Comparison of ENCODE assay signal across 9 mouse cellular contexts in genomic region chr12:4571864-4572263, GRCm38 (mm10). TPM values are rescaled to one million over a fixed set of nuclear protein-coding genes. Genes with fewer than 3 reads are reported as not detected.
A peak's percentile ranks its signal among the peaks of the same experiment; 100 is the strongest.
DNase-seq lines count a peak whose midpoint lies in the region; ATAC-seq and TF ChIP-seq lines count a peak whose summit lies in the region.
"Had no signal": no experiment of that assay in that cellular context is flagged by ENCODE, and none has a peak within 500 bp of the region (broad histone marks: within the 10 kb centered on the region; RNA-seq: fewer than 3 reads in every experiment).

No protein-coding gene starts in this region.

- H3K4me2 ChIP-seq in hindbrain, embryonic 16.5 days (ENCODE audit: low read length) = no peak overlapping the region
- peak overlapping the region; percentile 50 for H3K4me2 ChIP-seq in CH12.LX (ENCODE audit: insufficient read depth, low read depth, poor library complexity, severe bottlenecking)
- H3K4me2 ChIP-seq in hindbrain, postnatal 0 days (ENCODE audit: low read depth, low read length) = no peak overlapping the region
- no peak overlapping the region for H3K4me2 ChIP-seq in liver, postnatal 0 days (ENCODE audit: low read depth, low read length)

- H3K4me3 ChIP-seq in hindbrain, embryonic 10.5 days = no peak overlapping the region
- no peak overlapping the region for H3K4me3 ChIP-seq in hindbrain, embryonic 16.5 days (ENCODE audit: low read length)
- no peak overlapping the region for H3K4me3 ChIP-seq in CH12.LX (replicated peaks in 1 of 3; ENCODE audit: low read depth in 2 of 3, low read length in 2 of 3, poor library complexity in 1 of 3)
- no peak overlapping the region for H3K4me3 ChIP-seq in bone marrow, adult 2 months (replicated peaks; ENCODE audit: control insufficient read depth, low read depth, low read length)
- H3K4me3 ChIP-seq in hindbrain, postnatal 0 days (ENCODE audit: low read length) = no peak overlapping the region
- H3K4me3 ChIP-seq in liver, postnatal 0 days (ENCODE audit: low read depth, low read length) = no peak overlapping the region
- H3K4me3 ChIP-seq: myocyte had no signal

- H3K27ac ChIP-seq in hindbrain, embryonic 10.5 days = no peak overlapping the region
- no peak overlapping the region for H3K27ac ChIP-seq in hindbrain, embryonic 16.5 days (ENCODE audit: low read depth, low read length)
- H3K27ac ChIP-seq in CH12.LX (ENCODE audit: insufficient read depth, low read depth) = no peak overlapping the region
- H3K27ac ChIP-seq in bone marrow, adult 2 months (ENCODE audit: control insufficient read depth, insufficient read depth, low read depth, low read length, poor library complexity) = no peak overlapping the region
- no peak overlapping the region for H3K27ac ChIP-seq in hindbrain, postnatal 0 days
- H3K27ac ChIP-seq in liver, postnatal 0 days (ENCODE audit: low read depth) = no peak overlapping the region

- no peak for ATAC-seq in hindbrain, embryonic 16.5 days
- ATAC-seq in hindbrain, postnatal 0 days = no peak
- ATAC-seq in liver, postnatal 0 days = peak; percentile 81

- no peaks in the 10 kb centered on the region for H3K36me3 ChIP-seq in hindbrain, embryonic 10.5 days
- no peaks in the 10 kb centered on the region for H3K36me3 ChIP-seq in hindbrain, embryonic 16.5 days (ENCODE audit: control insufficient read depth, insufficient read depth, low read length)
- H3K36me3 ChIP-seq in CH12.LX (replicated peaks in 1 of 2; ENCODE audit: control insufficient read depth in 1 of 2, insufficient read depth in 1 of 2, low read length in 1 of 2) = no peaks in the 10 kb centered on the region
- H3K36me3 ChIP-seq in hindbrain, postnatal 0 days (ENCODE audit: insufficient read depth, low read length) = no peaks in the 10 kb centered on the region
- no peaks in the 10 kb centered on the region for H3K36me3 ChIP-seq in liver, postnatal 0 days (replicated peaks; ENCODE audit: insufficient read depth, low read length)

- H3K4me1 ChIP-seq in hindbrain, embryonic 10.5 days (replicated peaks) = no peaks in the 10 kb centered on the region
- no peaks in the 10 kb centered on the region for H3K4me1 ChIP-seq in hindbrain, embryonic 16.5 days (ENCODE audit: control insufficient read depth, insufficient read depth, low read depth, low read length)
- peaks cover 2 to 6% of the 10 kb centered on the region in 2 experiments; a peak in 1 of 4 replicates for H3K4me1 ChIP-seq in CH12.LX (ENCODE audit: control insufficient read depth in 1 of 2, insufficient read depth in 2 of 2)
- no peaks in the 10 kb centered on the region for H3K4me1 ChIP-seq in bone marrow, adult 2 months (ENCODE audit: control insufficient read depth, insufficient read depth, low read length)
- no peaks in the 10 kb centered on the region for H3K4me1 ChIP-seq in hindbrain, postnatal 0 days (ENCODE audit: insufficient read depth, low read length)
- H3K4me1 ChIP-seq in liver, postnatal 0 days (ENCODE audit: insufficient read depth) = 0 out of 2 replicates have a peak, but pooled peaks cover 3% of the 10 kb centered on the region

- H3K9ac ChIP-seq in hindbrain, embryonic 16.5 days (ENCODE audit: low read depth, low read length) = no peak overlapping the region
- no peak overlapping the region for H3K9ac ChIP-seq in CH12.LX (ENCODE audit: insufficient read depth, low read depth)
- no peak overlapping the region for H3K9ac ChIP-seq in hindbrain, postnatal 0 days (replicated peaks; ENCODE audit: low read length)
- H3K9ac ChIP-seq in liver, postnatal 0 days (replicated peaks) = no peak overlapping the region

- peak in 1 of 2 experiments; percentile 86; a peak in 2 of 4 replicates for TF ChIP-seq CTCF in CH12.LX (conservative IDR thresholded peaks at IDR 0.05 in 1 of 2, IDR thresholded peaks at IDR 0.05 in 1 of 2; ENCODE audit: low read depth in 2 of 2, low read length in 2 of 2)
- peak; percentile 66 for TF ChIP-seq CTCF in bone marrow, adult 2 months (IDR thresholded peaks at IDR 0.05; ENCODE audit: control insufficient read depth, insufficient read depth, low read length)
- peak; percentile 59 for TF ChIP-seq CTCF in hindbrain, postnatal 0 days (IDR thresholded peaks at IDR 0.05; ENCODE audit: low read depth)
- TF ChIP-seq CTCF in liver, postnatal 0 days (IDR thresholded peaks at IDR 0.05; ENCODE audit: low read depth) = peak; percentile 83

- no peak for TF ChIP-seq EP300 in CH12.LX (IDR thresholded peaks at IDR 0.05; ENCODE audit: low read length)
- TF ChIP-seq EP300 in liver, postnatal 0 days (IDR thresholded peaks at IDR 0.05; ENCODE audit: low read depth) = no peak

- H3K27me3 ChIP-seq in hindbrain, embryonic 10.5 days (ENCODE audit: insufficient read depth, poor library complexity, severe bottlenecking) = no peaks in the 10 kb centered on the region
- no peaks in the 10 kb centered on the region for H3K27me3 ChIP-seq in hindbrain, embryonic 16.5 days (replicated peaks; ENCODE audit: control insufficient read depth, insufficient read depth, low read length)
- H3K27me3 ChIP-seq in CH12.LX (replicated peaks) = no peaks in the 10 kb centered on the region
- no peaks in the 10 kb centered on the region for H3K27me3 ChIP-seq in hindbrain, postnatal 0 days (ENCODE audit: insufficient read depth, low read length)
- H3K27me3 ChIP-seq in liver, postnatal 0 days (ENCODE audit: insufficient read depth, low read length) = no peaks in the 10 kb centered on the region

- peak; percentile 95 for TF ChIP-seq RAD21 in CH12.LX (IDR thresholded peaks at IDR 0.05; ENCODE audit: low read depth, low read length)

- peak; percentile 27 for DNase-seq in hindbrain, embryonic 10.5 days (ENCODE audit: low spot score)
- DNase-seq in CH12.LX (ENCODE audit: extremely low read depth) = peak; percentile 82
- peak; percentile 51 for DNase-seq in hindbrain, postnatal 0 days (ENCODE audit: low spot score)
- peak; percentile 36 for DNase-seq in liver, postnatal 0 days
- DNase-seq in testis, postnatal 14 days (ENCODE audit: low spot score) = peak; percentile 49
- no peak for DNase-seq in layer of hippocampus, postnatal 10 days (ENCODE audit: low spot score in 2 of 2)

- H3K9me3 ChIP-seq in hindbrain, embryonic 10.5 days = no peaks in the 10 kb centered on the region
- H3K9me3 ChIP-seq in hindbrain, embryonic 16.5 days (ENCODE audit: control insufficient read depth, low read length) = no peaks in the 10 kb centered on the region
- H3K9me3 ChIP-seq in CH12.LX (replicated peaks; ENCODE audit: low read length) = no peaks in the 10 kb centered on the region
- H3K9me3 ChIP-seq in hindbrain, postnatal 0 days (ENCODE audit: low read length) = no peaks in the 10 kb centered on the region
- H3K9me3 ChIP-seq in liver, postnatal 0 days (ENCODE audit: low read length) = no peaks in the 10 kb centered on the region

- TF ChIP-seq POLR2A in CH12.LX (IDR thresholded peaks at IDR 0.05; ENCODE audit: low read depth, low read length) = no peak
- TF ChIP-seq POLR2A in bone marrow, adult 2 months (IDR thresholded peaks at IDR 0.05; ENCODE audit: borderline replicate concordance, control insufficient read depth, low read depth, low read length) = no peak

- in situ Hi-C loops in CH12.LX (cut with MboI; ENCODE audit: low pct_ligation_motif_present, low pct_unique_long_range_greater_than_20kb, low sequenced_read_pairs) = no loop called here

- dilution Hi-C loops in CH12.LX (cut with MboI; ENCODE audit: extremely low pct_ligation_motif_present, extremely low pct_unique_long_range_greater_than_20kb, low sequenced_read_pairs) = no loop called here

- no peaks in the 10 kb centered on the region for H3K79me2 ChIP-seq in CH12.LX (replicated peaks; ENCODE audit: control insufficient read depth, extremely low read depth, insufficient read depth, poor library complexity, severe bottlenecking)

- WGBS in hindbrain, embryonic 10.5 days = 41% methylated on average over 5 of the region's 5 CpGs
- WGBS in hindbrain, embryonic 16.5 days = 39% methylated on average over 5 of the region's 5 CpGs
- WGBS in bone marrow, adult 2 months = 32% methylated on average over 5 of the region's 5 CpGs
- 39% methylated on average over 5 of the region's 5 CpGs for WGBS in hindbrain, postnatal 0 days
- 19% methylated on average over 5 of the region's 5 CpGs for WGBS in liver, postnatal 0 days (ENCODE audit: insufficient replicate concordance)

TF ChIP-seq in CH12.LX, 34 proteins besides CTCF, POLR2A, EP300 and RAD21:
- TF ChIP-seq ZC3H11A (IDR thresholded peaks at IDR 0.05; ENCODE audit: low read depth, low read length) = 0 out of 2 replicates have a peak, but pooled peaks have one; percentile 14
- peak; percentile 74 for TF ChIP-seq SMC3 (IDR thresholded peaks at IDR 0.05; ENCODE audit: low read depth, low read length)
- TF ChIP-seq MEF2A (IDR thresholded peaks at IDR 0.05; ENCODE audit: borderline replicate concordance, low read depth, low read length) = no peak
- TF ChIP-seq ZNF384 (IDR thresholded peaks at IDR 0.05; ENCODE audit: low read depth, low read length) = peak; percentile 95

RNA-seq across cellular contexts. Expression of gene Itsn2, which starts 20.6 kb away (rescaled TPM):
- polyA plus RNA-seq in hindbrain, embryonic 10.5 days (2016; fragmentation: Nextera tagmentation; extraction: Ambion mirVana) = 12.9 and 17.1 TPM in 2 replicates
- 22.0 and 24.4 TPM in 2 replicates for polyA plus RNA-seq in hindbrain, embryonic 16.5 days (2015; fragmentation: Nextera tagmentation; extraction: Ambion mirVana)
- total RNA-seq in CH12.LX (2012; rRNA removed) (27.9 and 32.3 TPM in 2 replicates), CH12.LX (2014; rRNA removed) (48.1 and 54.1 TPM in 2 replicates)
- polyA plus RNA-seq in CH12.LX (2012; ENCODE audit: insufficient read length, low read depth) = 44.4 and 45.6 TPM in 2 replicates
- 42.2 and 57.3 TPM in 2 replicates for polyA plus RNA-seq in bone marrow, adult 2 months (2011; ENCODE audit: insufficient read depth, insufficient read length, low replicate concordance, missing spikeins)
- 14.3 and 27.7 TPM in 2 replicates for total RNA-seq in hindbrain, postnatal 0 days (2014; rRNA removed)
- polyA plus RNA-seq in hindbrain, postnatal 0 days (2015; fragmentation: Nextera tagmentation; extraction: Ambion mirVana) = 18.8 and 19.9 TPM in 2 replicates
- polyA plus RNA-seq in liver, postnatal 0 days (2015; fragmentation: Nextera tagmentation; extraction: Ambion mirVana) = 15.3 and 17.5 TPM in 2 replicates
- total RNA-seq in layer of hippocampus, postnatal 10 days (2021) = 10 to 100 TPM; 58.3 to 65.3 TPM

RNA-seq across cellular contexts. Expression of gene Gm3625, which starts 20.9 kb away (rescaled TPM):
- not detected in 2 replicates for polyA plus RNA-seq in hindbrain, embryonic 10.5 days (2016; fragmentation: Nextera tagmentation; extraction: Ambion mirVana)
- polyA plus RNA-seq in hindbrain, embryonic 16.5 days (2015; fragmentation: Nextera tagmentation; extraction: Ambion mirVana) = not detected in 2 replicates
- total RNA-seq in CH12.LX (2012; rRNA removed) = not detected in 2 replicates
- not detected in 2 replicates for total RNA-seq in CH12.LX (2014; rRNA removed)
- not detected in 2 replicates for polyA plus RNA-seq in CH12.LX (2012; ENCODE audit: insufficient read length, low read depth)
- not detected in 2 replicates for polyA plus RNA-seq in bone marrow, adult 2 months (2011; ENCODE audit: insufficient read depth, insufficient read length, low replicate concordance, missing spikeins)
- total RNA-seq in hindbrain, postnatal 0 days (2014; rRNA removed) = not detected in 2 replicates
- polyA plus RNA-seq in hindbrain, postnatal 0 days (2015; fragmentation: Nextera tagmentation; extraction: Ambion mirVana) = not detected in 2 replicates
- not detected in 2 replicates for polyA plus RNA-seq in liver, postnatal 0 days (2015; fragmentation: Nextera tagmentation; extraction: Ambion mirVana)
- total RNA-seq in layer of hippocampus, postnatal 10 days (2021) = not detected
- polyA plus RNA-seq: myocyte had no signal

Comparison
In these comparisons a context has a peak if more than half of its experiments do, and no peak if none do; other contexts are left out.
1. DNase-seq: peak in hindbrain, embryonic 10.5 days (single experiment), CH12.LX (single experiment), hindbrain, postnatal 0 days (single experiment), liver, postnatal 0 days (single experiment) and testis, postnatal 14 days (single experiment); none in layer of hippocampus, postnatal 10 days (0 of 2).